Mouse (Mus musculus) myocyte (in vitro differentiated cells): ENCODE measurements at regions not wholly inside any gene's neighbourhood (a gene's known extent, or its start where the extent isn't known, plus 50 kb on each side); places are given as distances from the start of the nearest gene placed in this dataset.
A peak's percentile ranks its signal among the peaks of the same experiment; 100 is the strongest.

Source experiments
- H3K27me3 ChIP-seq: one replicate; pipeline ENCODE4 v1.6.1; 2011; ENCODE audit not compliant: control insufficient read depth, insufficient read depth, insufficient read length
- H3K36me3 ChIP-seq: one replicate; pipeline ENCODE4 v1.6.1; 2011; ENCODE audit not compliant: control insufficient read depth, insufficient read depth
- H3K4me2 ChIP-seq: one replicate; pipeline ENCODE4 v1.6.1; 2011; ENCODE audit warnings: low read depth, control low read depth
- H3K4me3 ChIP-seq: one replicate; pipeline ENCODE4 v1.5.1; 2011; ENCODE audit warnings: mild to moderate bottlenecking, control low read depth, moderate library complexity
- H3K79me2 ChIP-seq: one replicate; pipeline ENCODE4 v1.6.1; 2011; ENCODE audit not compliant: control insufficient read depth, insufficient read depth
- H3ac ChIP-seq: one replicate; pipeline ENCODE4 v1.6.1; 2011; ENCODE audit not compliant: control insufficient read depth, insufficient read length
- CEBPB ChIP-seq: IDR thresholded peaks from 2 replicates; pipeline ENCODE4 v1.6.1; 2011; ENCODE audit warnings: mild to moderate bottlenecking, moderate library complexity; ENCODE audit not compliant: poor library complexity, insufficient read depth, severe bottlenecking
- E2F4 ChIP-seq: IDR thresholded peaks from one replicate; pipeline ENCODE4 v1.6.1; 2011; ENCODE audit warnings: mild to moderate bottlenecking, control low read depth, moderate library complexity; ENCODE audit not compliant: insufficient read depth
- MAX ChIP-seq: IDR thresholded peaks from one replicate; pipeline ENCODE4 v1.6.1; 2011; ENCODE audit warnings: low read depth, mild to moderate bottlenecking, control low read depth
- MYOD1 ChIP-seq, 3 experiments: IDR thresholded peaks; one replicate each; pipeline ENCODE4 v1.6.1; 2011; ENCODE audit warnings: control low read depth in 2 of 3, low read depth in 2 of 3, mild to moderate bottlenecking in 2 of 3, moderate library complexity in 1 of 3; ENCODE audit not compliant: insufficient read length in 2 of 3, control insufficient read depth in 1 of 3
- MYOG ChIP-seq, 3 experiments: IDR thresholded peaks; one replicate each; pipeline ENCODE4 v1.6.1; 2011; ENCODE audit warnings: control low read depth in 2 of 3, low read depth in 2 of 3, mild to moderate bottlenecking in 2 of 3; ENCODE audit not compliant: insufficient read length in 2 of 3, control insufficient read depth in 1 of 3, insufficient read depth in 1 of 3
- POLR2A ChIP-seq: IDR thresholded peaks from one replicate; pipeline ENCODE4 v1.6.1; 2011; ENCODE audit warnings: low read depth, mild to moderate bottlenecking, control low read depth, moderate library complexity; ENCODE audit not compliant: insufficient read length
- POLR2AphosphoS2 ChIP-seq: IDR thresholded peaks from one replicate; pipeline ENCODE4 v1.6.1; 2011; ENCODE audit warnings: low read depth, control low read depth; ENCODE audit not compliant: insufficient read length
- REST ChIP-seq: IDR thresholded peaks from one replicate; pipeline ENCODE4 v1.6.1; 2011; ENCODE audit warnings: mild to moderate bottlenecking, control low read depth, moderate library complexity; ENCODE audit not compliant: insufficient read depth, insufficient read length
- SRF ChIP-seq: IDR thresholded peaks from one replicate; pipeline ENCODE4 v1.6.1; 2011; ENCODE audit warnings: low read depth; ENCODE audit not compliant: control insufficient read depth, insufficient read length
- TCF12 ChIP-seq: IDR thresholded peaks from one replicate; pipeline ENCODE4 v1.6.1; 2011; ENCODE audit warnings: mild to moderate bottlenecking, control low read depth; ENCODE audit not compliant: poor library complexity, insufficient read depth, severe bottlenecking
- TCF3 ChIP-seq: IDR thresholded peaks from one replicate; pipeline ENCODE4 v1.6.1; 2011; ENCODE audit warnings: low read depth, control low read depth; ENCODE audit not compliant: insufficient read length
- USF1 ChIP-seq: IDR thresholded peaks from one replicate; pipeline ENCODE4 v1.6.1; 2011; ENCODE audit warnings: low read depth, mild to moderate bottlenecking, control low read depth, moderate library complexity

- Histone ChIP-seq H3K36me3 (no peaks in the 10 kb centered on the region), H3K4me2 (no peak overlapping the region), H3K4me3 (no peak overlapping the region), H3ac (no peak overlapping the region), H3K79me2 (no peaks in the 10 kb centered on the region), H3K27me3 (no peaks in the 10 kb centered on the region)
- TF ChIP-seq POLR2AphosphoS2 (no peak), SRF (no peak), USF1 (no peak), MYOG (IDR thresholded peaks at IDR 0.05; ENCODE audit: control insufficient read depth in 1 of 3, insufficient read depth in 1 of 3, insufficient read length in 2 of 3, low read depth in 2 of 3) (no peak), CEBPB (no peak), TCF12 (no peak), REST (no peak), MAX (no peak), E2F4 (no peak), TCF3 (no peak), MYOD1 (IDR thresholded peaks at IDR 0.05; ENCODE audit: control insufficient read depth in 1 of 3, insufficient read length in 2 of 3, low read depth in 2 of 3) (no peak), POLR2A (no peak)
These were observed 425.3 kb downstream of the Bckdhb start for GRCm38 (mm10) chr9:84350223-84350622.

DNA sequence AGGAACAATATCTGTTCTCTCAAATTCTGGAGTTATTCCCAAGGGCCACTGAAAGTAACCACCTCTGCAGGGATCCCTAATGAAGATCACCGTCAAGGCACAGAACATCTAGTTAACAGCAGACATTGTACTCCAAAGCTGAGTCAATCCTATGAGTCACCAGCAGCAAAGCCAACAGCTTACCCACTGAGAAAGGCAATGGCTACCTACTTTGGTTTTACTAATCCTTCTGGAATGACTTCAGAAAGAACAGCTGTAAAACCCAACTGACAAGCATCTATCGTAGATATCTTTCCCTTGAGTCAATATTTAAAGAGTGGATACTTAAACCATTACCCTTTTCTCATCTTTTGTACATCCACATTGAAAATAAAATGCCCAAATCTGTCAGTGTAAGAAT is 429.5 kb downstream of the Bckdhb start:
- Histone ChIP-seq H3K36me3 (no peaks in the 10 kb centered on the region), H3K4me3 (no peak overlapping the region), H3ac (no peak overlapping the region), H3K79me2 (no peaks in the 10 kb centered on the region), H3K27me3 (no peaks in the 10 kb centered on the region), H3K4me2 (peak overlapping the region; percentile 43)
- TF ChIP-seq REST (no peak), E2F4 (no peak), TCF12 (peak; percentile 39), MYOD1 (IDR thresholded peaks at IDR 0.05; ENCODE audit: control insufficient read depth in 1 of 3, insufficient read length in 2 of 3, low read depth in 2 of 3) (peak; percentile 60 to 76 (median 72)), TCF3 (no peak), POLR2AphosphoS2 (no peak), CEBPB (peak; percentile 22; the same call in 1 of the 2 replicates), MYOG (IDR thresholded peaks at IDR 0.05; ENCODE audit: control insufficient read depth in 1 of 3, insufficient read depth in 1 of 3, insufficient read length in 2 of 3, low read depth in 2 of 3) (peak in 1 of 3 experiments; percentile 92)

DNA sequence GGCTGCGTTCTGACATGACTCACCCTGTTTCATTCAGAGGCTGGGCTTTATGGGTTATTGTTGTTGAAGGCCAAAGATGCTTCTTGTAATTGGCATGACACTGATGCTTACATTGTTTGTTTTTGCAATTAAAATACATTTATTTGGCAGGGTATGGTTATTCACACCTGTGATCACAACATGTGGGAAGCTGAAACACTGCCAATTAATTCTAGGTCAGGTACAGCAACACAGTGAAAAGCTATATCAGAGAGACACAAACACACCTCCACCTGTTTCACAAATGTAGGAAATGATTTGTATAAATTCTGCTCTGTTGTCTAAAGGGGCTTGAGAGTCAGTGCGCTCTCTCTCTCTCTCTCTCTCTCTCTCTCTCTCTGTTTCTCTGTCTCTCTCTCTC is 431.2 kb downstream of the Bckdhb start:
- no peaks in the 10 kb centered on the region for H3K79me2 ChIP-seq
- TF ChIP-seq CEBPB (no peak), TCF3 (no peak), POLR2AphosphoS2 (no peak), MYOG (IDR thresholded peaks at IDR 0.05; ENCODE audit: control insufficient read depth in 1 of 3, insufficient read depth in 1 of 3, insufficient read length in 2 of 3, low read depth in 2 of 3) (no peak), POLR2A (no peak), REST (no peak)
- no peaks in the 10 kb centered on the region for H3K27me3 ChIP-seq
- no peaks in the 10 kb centered on the region for H3K36me3 ChIP-seq
- no peak overlapping the region for H3K4me3 ChIP-seq
- no peak overlapping the region for H3ac ChIP-seq
- H3K4me2 ChIP-seq, result no peak overlapping the region

- Histone ChIP-seq H3K4me3 (no peak overlapping the region), H3K4me2 (peak overlapping the region; percentile 3), H3K36me3 (no peaks in the 10 kb centered on the region), H3K27me3 (no peaks in the 10 kb centered on the region), H3ac (no peak overlapping the region), H3K79me2 (no peaks in the 10 kb centered on the region)
- TF ChIP-seq MYOG (IDR thresholded peaks at IDR 0.05; ENCODE audit: control insufficient read depth in 1 of 3, insufficient read depth in 1 of 3, insufficient read length in 2 of 3, low read depth in 2 of 3) (no peak), USF1 (no peak), POLR2AphosphoS2 (no peak), REST (no peak)
These were observed 434.9 kb downstream of the Bckdhb start for GRCm38 (mm10) chr9:84359879-84360278.

DNA sequence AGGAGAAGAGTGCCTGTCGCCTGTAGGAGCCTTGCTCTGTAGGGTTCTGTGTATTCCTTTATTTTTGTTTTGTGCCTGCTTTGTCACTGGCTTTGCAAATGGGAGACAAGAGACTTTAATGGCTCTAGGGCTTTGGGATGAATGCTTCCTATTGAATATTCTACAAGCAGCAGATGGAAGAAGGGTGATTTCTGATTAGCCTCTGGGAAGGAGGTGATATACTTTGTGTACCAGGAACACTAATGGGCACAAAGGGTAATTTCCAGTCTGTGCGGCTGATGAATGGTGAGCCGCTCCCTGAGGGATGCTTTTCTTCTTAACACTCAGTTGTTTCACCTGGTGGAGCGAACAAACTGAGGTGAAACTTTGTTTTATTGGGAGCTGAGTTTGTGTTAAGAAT is 435.5 kb downstream of the Bckdhb start:
- Histone ChIP-seq H3ac (no peak overlapping the region), H3K27me3 (no peaks in the 10 kb centered on the region), H3K36me3 (no peaks in the 10 kb centered on the region), H3K4me2 (no peak overlapping the region), H3K79me2 (no peaks in the 10 kb centered on the region), H3K4me3 (no peak overlapping the region)
- TF ChIP-seq POLR2A, result no peak
- TF ChIP-seq E2F4, result no peak
- TF ChIP-seq TCF3, result no peak
- TF ChIP-seq POLR2AphosphoS2, result no peak
- no peak for TF ChIP-seq REST
- TF ChIP-seq SRF, result no peak
- TF ChIP-seq TCF12, result no peak
- TF ChIP-seq USF1, result no peak
- TF ChIP-seq MAX, result no peak
- no peak for TF ChIP-seq CEBPB
- TF ChIP-seq MYOG (IDR thresholded peaks at IDR 0.05; ENCODE audit: control insufficient read depth in 1 of 3, insufficient read depth in 1 of 3, insufficient read length in 2 of 3, low read depth in 2 of 3), result no peak
- no peak for TF ChIP-seq MYOD1 (IDR thresholded peaks at IDR 0.05; ENCODE audit: control insufficient read depth in 1 of 3, insufficient read length in 2 of 3, low read depth in 2 of 3)
